Mouse (Mus musculus) midbrain, embryonic 10.5 days (tissue): ENCODE measurements around the gene Olfr959. TPM values are rescaled to one million over a fixed set of nuclear protein-coding genes. Genes with fewer than 3 reads are reported as not detected.

ENCODE experiments used
- DNase-seq: peaks from one replicate; pipeline ENCODE4 v3.0.0-alpha.2; 2017; ENCODE audit warnings: low spot score
- H3K27ac ChIP-seq: fragments of 300-500 bp; sonication (generic); replicated peaks from 2 replicates; pipeline ENCODE4 v1.5.1; 2016; ENCODE audit warnings: mild to moderate bottlenecking
- H3K27me3 ChIP-seq: fragments of 300-500 bp; sonication (generic); 2 replicates; pipeline ENCODE4 v1.6.1; 2016; ENCODE audit warnings: low read depth, mild to moderate bottlenecking; ENCODE audit not compliant: poor library complexity, severe bottlenecking
- H3K36me3 ChIP-seq: fragments of 300-500 bp; sonication (generic); 2 replicates; pipeline ENCODE4 v1.6.1; 2016; ENCODE audit warnings: mild to moderate bottlenecking, moderate library complexity
- H3K4me1 ChIP-seq: fragments of 300-500 bp; sonication (generic); 2 replicates; pipeline ENCODE4 v1.6.1; 2016
- H3K4me3 ChIP-seq: fragments of 300-500 bp; sonication (generic); 2 replicates; pipeline ENCODE4 v1.5.1; 2016; ENCODE audit warnings: mild to moderate bottlenecking, moderate library complexity
- H3K9me3 ChIP-seq: fragments of 300-500 bp; sonication (generic); replicated peaks from 2 replicates; pipeline ENCODE4 v1.6.1; 2016; ENCODE audit warnings: mild to moderate bottlenecking
- WGBS: fragments of 180-500 bp; shearing (Covaris S2); methylation state at CpG from one replicate; pipeline ENCODE4 v1.1.7; 2016; 5-methylcytosine and 5-hydroxymethylcytosine counted together
- polyA plus RNA-seq: library from polyadenylated mRNA; unstranded; fragments of >200 nt; fragmentation: Nextera tagmentation; extraction: Ambion mirVana; gene quantifications from 2 replicates; pipeline ENCODE4 v1.2.1, GENCODE M21; 2016

Olfr959 gene
- not detected in 2 replicates for polyA plus RNA-seq

DNA sequence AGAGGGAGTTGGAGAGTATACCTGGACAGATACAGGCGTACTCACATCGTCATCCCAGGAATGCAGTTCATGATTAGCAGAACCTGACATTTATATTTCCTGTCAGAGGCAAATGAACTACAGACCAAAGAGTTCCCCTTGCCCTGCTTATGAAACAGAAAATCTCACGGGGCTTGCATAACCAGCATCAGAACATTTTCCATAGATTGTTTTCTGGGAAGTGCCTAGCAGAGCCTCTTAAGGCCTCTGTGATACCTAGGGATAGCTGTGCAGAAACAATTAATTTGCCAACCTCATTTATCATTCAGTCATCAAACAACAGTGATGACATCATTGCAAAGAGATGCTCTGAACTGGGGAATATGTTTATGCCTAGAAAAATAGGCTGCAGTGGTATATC lies at the start of gene Olfr959:
TSS of gene Olfr959 (minus strand) at position 101 of the 400 bp plus-strand sequence.
- H3K4me3 ChIP-seq = no peak within 1 kb of the TSS
- H3K36me3 ChIP-seq = no peaks in the 10 kb centered on the region
- H3K27ac ChIP-seq = no peak within 1 kb of the TSS
- no peak for DNase-seq
- no peaks in the 10 kb centered on the region for H3K27me3 ChIP-seq
- WGBS = 90% methylated on average over 3 of the region's 3 CpGs
- no peaks in the 10 kb centered on the region for H3K9me3 ChIP-seq
- no peaks in the 10 kb centered on the region for H3K4me1 ChIP-seq

DNA sequence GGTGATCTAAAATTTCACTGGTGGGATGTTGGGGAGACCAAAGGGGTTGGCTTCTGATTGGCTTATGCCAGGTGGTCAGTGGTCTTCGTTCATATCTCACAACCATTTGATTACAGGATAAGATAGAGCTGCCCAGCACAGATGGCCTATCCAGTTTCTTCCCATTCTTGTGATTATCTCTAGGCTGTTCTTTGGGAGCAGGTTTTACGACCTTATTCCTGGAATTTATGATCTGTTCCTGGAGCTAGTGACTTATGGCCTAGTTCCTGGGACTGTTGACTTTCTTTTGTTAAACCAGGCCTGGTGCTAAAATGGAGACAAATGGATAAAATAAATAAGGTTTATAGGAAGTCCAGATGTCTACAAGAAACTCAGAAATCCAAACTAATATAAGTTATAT lies 49.3 kb upstream of the Olfr959 start:
- Histone ChIP-seq H3K4me1 (no peaks in the 10 kb centered on the region), H3K9me3 (no peaks in the 10 kb centered on the region), H3K27ac (no peak overlapping the region), H3K36me3 (no peaks in the 10 kb centered on the region), H3K27me3 (no peaks in the 10 kb centered on the region), H3K4me3 (no peak overlapping the region)
- 92% methylated on average over 2 of the region's 2 CpGs for WGBS
- DNase-seq = no peak

DNA sequence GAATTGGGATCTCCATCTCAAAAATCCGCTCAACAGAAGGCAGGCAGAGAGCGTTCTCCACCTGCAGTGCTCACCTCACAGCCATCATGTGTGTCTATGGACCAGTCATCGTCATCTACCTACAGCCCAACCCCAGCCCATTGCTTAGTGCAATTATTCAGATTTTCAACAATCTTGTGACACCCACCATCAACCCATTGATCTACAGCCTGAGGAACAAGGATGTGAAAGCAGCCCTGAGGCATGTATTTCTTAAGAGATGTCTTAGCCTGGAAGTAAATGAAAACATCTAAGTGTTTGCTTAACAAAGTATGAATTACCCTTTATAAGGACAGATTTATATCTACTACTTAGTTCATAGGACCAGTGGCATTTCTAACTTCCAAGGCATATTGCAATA lies 48.4 kb upstream of the Olfr959 start:
- Histone ChIP-seq H3K9me3 (no peaks in the 10 kb centered on the region), H3K36me3 (no peaks in the 10 kb centered on the region), H3K27me3 (no peaks in the 10 kb centered on the region), H3K27ac (no peak overlapping the region), H3K4me3 (no peak overlapping the region), H3K4me1 (no peaks in the 10 kb centered on the region)
- DNase-seq = no peak
- 89% methylated on average over 3 of the region's 3 CpGs for WGBS

DNA sequence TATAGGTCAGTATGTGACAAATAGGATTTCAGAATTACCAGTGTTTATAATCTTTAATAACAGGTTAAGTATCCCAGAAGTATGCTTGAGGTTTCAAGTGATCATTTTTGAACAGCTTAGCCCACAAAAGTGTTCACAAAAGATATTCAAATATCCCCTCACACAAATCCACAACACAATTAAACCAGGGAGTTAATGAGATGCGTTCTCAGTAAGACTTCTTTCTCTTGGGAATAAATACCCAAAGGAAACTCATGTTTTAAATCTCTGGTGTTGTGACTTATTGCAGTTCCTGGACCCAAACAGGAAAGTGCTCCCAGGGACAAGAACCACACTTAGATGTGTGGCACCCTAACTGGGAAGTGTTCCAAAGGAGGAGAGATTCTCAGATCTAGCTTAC lies 45.7 kb upstream of the Olfr959 start, which contains the start of gene Olfr960:
TSS of gene Olfr960 (plus strand) at position 301 of the 400 bp plus-strand sequence.
- H3K27me3 ChIP-seq = no peaks in the 10 kb centered on the region
- no peak within 1 kb of the TSS for H3K4me3 ChIP-seq
- H3K27ac ChIP-seq = no peak within 1 kb of the TSS
- no peaks in the 10 kb centered on the region for H3K9me3 ChIP-seq
- DNase-seq = no peak
- WGBS = 67% methylated on average over 1 of the region's 1 CpGs
- no peaks in the 10 kb centered on the region for H3K4me1 ChIP-seq
- H3K36me3 ChIP-seq = no peaks in the 10 kb centered on the region

DNA sequence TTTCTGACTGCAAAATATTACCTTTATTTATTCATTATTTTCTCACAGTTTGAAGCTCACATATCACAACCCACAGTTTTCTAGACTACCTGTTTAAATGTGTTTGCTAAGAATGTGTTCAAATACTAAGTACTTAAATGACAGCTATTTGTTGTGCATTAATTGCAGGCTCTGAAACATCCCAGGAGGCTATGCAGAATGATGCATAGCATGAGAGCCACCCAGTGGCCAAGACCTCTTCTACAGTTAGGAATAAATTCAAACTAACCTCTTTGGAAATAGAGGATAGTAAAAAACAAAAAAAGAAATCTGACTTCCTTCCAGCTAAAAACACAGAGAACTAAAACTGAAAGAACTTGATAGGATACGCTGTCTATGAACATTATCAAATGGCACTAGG lies 36.6 kb upstream of the Olfr959 start:
- 68% methylated on average over 1 of the region's 1 CpGs for WGBS
- Histone ChIP-seq H3K27me3 (no peaks in the 10 kb centered on the region), H3K4me3 (no peak overlapping the region), H3K36me3 (no peaks in the 10 kb centered on the region), H3K4me1 (no peaks in the 10 kb centered on the region), H3K9me3 (no peaks in the 10 kb centered on the region), H3K27ac (no peak overlapping the region)
- no peak for DNase-seq

DNA sequence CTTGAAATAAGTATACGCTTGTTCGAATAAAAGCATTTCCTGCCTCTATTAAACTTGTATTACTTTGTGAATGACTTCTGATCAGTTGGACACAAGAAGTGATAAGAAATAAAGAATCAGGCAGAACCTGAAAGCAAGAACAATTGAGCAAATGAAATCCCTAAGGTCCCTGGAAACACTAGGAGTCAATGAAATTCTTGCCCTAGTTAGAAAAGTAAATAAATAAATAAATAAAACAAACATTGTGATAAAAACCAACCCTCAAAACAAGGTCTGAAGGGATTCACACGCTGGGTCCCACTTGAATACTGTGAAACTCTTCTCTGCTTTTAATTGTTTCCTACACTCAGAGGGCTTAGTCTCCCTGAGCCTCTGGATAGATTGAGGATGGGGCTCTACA lies 35.0 kb upstream of the Olfr959 start, which contains the start of gene Olfr148:
TSS of gene Olfr148 (plus strand) at position 301 of the 400 bp plus-strand sequence.
- no peak within 1 kb of the TSS for H3K4me3 ChIP-seq
- DNase-seq = no peak
- no peaks in the 10 kb centered on the region for H3K9me3 ChIP-seq
- H3K4me1 ChIP-seq = no peaks in the 10 kb centered on the region
- 70% methylated on average over 3 of the region's 3 CpGs for WGBS
- no peaks in the 10 kb centered on the region for H3K27me3 ChIP-seq
- no peaks in the 10 kb centered on the region for H3K36me3 ChIP-seq
- H3K27ac ChIP-seq = no peak within 1 kb of the TSS

DNA sequence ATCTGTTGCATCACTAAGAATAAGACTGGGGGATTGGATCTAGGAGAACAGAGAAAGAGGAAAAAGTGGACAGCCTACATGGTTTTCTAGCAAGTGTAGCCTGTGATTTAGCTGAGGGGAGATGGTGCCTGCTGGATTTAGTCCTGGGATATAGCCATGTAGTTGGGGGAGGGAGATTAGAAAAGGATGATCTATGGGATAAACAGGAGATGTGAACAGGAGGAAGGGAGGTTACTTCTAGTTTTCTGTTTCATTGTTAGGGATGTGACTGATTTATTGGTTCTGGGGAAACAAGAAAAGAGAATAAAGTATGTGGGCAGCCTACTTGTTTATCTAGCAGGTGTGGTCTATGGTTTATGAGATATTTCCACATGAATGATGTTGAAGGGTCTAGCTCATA lies 33.1 kb upstream of the Olfr959 start:
- no peak for DNase-seq
- Histone ChIP-seq H3K4me1 (peaks cover 10% of the 10 kb centered on the region), H3K36me3 (no peaks in the 10 kb centered on the region), H3K27ac (no peak overlapping the region), H3K4me3 (no peak overlapping the region), H3K9me3 (no peaks in the 10 kb centered on the region), H3K27me3 (no peaks in the 10 kb centered on the region)

DNA sequence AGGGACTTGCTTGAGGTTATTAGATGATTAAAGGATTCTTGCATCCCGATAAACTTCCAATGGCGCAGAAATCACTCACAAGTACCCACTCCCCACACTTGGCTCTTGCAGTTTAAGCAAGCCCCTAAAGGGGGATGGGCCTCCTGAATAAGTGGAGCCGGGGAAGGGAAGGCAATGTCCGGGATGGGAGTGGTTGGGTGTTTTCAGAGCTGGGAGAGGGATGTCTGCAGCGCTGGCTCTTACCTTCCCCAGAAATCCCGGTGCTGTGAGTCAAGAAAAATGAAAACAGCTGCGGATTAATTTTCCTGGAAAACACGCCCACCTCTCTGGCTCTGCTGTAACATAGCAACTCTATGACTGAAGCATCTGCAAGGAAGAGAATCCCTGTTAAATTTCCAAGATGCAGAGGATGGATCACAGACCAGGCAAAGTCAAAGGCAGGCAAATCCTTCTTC lies 28.7 kb upstream of the Olfr959 start, which contains the start of gene AW551984:
TSS of gene AW551984 (minus strand) at position 405 of the 455 bp plus-strand sequence.
- Histone ChIP-seq H3K36me3 (no peaks in the 10 kb centered on the region), H3K27ac (no peak within 1 kb of the TSS), H3K4me3 (peak within 1 kb of the TSS; percentile 57), H3K9me3 (no peaks in the 10 kb centered on the region), H3K4me1 (peaks cover 21% of the 10 kb centered on the region), H3K27me3 (no peaks in the 10 kb centered on the region)
- 0% methylated on average over 8 of the region's 8 CpGs for WGBS
- peak; percentile 50 for DNase-seq

DNA sequence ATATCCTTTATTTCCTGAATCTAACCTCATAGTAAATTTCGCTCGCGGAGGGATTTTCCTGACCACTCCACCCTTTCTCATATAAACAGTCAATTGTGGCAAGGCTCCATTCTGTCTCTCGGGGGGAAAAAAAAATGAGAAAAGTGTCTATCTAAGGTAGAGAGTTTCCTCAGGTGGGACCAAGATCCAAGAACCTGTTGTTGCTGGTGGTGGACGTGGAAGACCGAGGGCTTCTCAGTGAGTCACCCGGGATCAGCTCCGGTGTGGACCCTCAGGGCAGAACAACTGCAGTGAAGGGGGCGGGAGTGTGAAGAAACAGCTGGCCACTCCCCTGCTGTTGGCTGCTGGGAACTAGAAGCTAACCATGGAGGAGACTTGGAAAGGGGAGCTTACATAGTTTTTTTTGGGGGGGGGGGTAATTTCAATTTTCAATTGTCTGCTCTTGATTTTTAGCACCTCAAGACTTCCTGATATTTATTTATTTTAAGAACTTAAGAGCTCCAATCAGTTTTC lies 28.0 kb upstream of the Olfr959 start:
- peak overlapping the region; percentile 57 for H3K4me3 ChIP-seq
- H3K27me3 ChIP-seq = no peaks in the 10 kb centered on the region
- H3K4me1 ChIP-seq = peaks cover 21% of the 10 kb centered on the region
- no peak overlapping the region for H3K27ac ChIP-seq
- H3K9me3 ChIP-seq = no peaks in the 10 kb centered on the region
- peak; percentile 46 for DNase-seq
- 0% methylated on average over 9 of the region's 9 CpGs for WGBS
- H3K36me3 ChIP-seq = no peaks in the 10 kb centered on the region

DNA sequence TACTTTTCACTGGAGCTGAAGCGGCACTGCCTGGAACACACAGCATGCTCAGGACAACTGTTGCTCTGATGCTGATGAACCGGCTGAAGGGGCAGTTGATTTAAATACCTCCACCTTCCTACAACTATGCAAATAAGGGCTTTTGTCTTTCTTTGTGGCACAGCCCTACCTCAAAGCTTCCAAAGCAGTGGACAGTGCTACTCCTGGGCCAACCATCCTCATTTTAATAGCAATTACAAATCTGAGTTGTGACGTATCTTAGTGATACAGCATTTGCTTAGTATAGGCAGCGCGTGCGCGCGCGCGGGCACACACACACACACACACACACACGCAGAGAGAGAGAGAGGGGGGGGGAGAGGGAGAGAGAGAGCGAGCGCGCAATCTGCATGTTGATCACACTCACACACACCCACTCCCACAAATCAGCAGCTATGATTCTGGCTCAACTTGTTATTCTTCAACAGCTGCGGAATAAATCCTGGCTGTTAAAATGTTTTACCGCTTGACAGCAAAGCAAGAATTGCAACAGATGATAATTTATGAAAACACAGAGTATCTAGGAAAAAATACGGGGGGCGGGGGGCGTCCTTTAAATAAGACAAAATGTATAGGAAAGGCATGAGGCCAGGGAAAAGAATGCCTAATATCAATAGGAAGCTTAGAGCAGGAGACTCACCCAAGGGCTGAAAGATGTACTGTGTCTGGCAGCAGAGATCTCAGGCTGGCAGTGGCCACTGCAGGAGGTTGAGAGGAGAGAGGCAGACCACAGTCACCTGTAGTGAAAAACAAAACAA lies 27.4 kb upstream of the Olfr959 start:
- H3K36me3 ChIP-seq = no peaks in the 10 kb centered on the region
- H3K27me3 ChIP-seq = no peaks in the 10 kb centered on the region
- peaks cover 21% of the 10 kb centered on the region for H3K4me1 ChIP-seq
- peak; percentile 48 for DNase-seq
- H3K9me3 ChIP-seq = no peaks in the 10 kb centered on the region
- H3K4me3 ChIP-seq = peak overlapping the region; percentile 57
- WGBS = under 1% methylated on average over 19 of the region's 19 CpGs
- H3K27ac ChIP-seq = no peak overlapping the region

DNA sequence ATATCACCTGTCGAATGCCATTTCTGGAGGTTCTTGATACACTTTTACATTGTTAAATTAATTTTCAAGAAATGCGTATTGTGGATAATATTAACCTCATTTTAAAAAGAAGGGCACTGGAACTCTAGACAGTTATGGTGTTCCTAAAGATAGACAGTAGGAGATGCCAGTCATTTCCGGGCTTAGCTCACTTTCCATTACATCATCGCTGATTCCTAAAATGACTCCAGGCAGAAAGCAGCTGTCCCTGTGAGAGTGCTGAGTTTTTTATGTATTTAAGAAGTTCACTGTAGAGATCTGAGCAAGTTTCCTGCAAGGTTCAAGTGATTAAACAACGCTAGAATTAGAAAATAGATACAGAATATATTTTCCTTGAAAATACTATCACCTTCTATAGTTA lies 1.7 kb upstream of the Olfr959 start:
- H3K9me3 ChIP-seq = no peaks in the 10 kb centered on the region
- no peaks in the 10 kb centered on the region for H3K27me3 ChIP-seq
- H3K27ac ChIP-seq = no peak overlapping the region
- WGBS = 83% methylated on average over 5 of the region's 5 CpGs
- H3K4me1 ChIP-seq = no peaks in the 10 kb centered on the region
- DNase-seq = no peak
- no peaks in the 10 kb centered on the region for H3K36me3 ChIP-seq
- no peak overlapping the region for H3K4me3 ChIP-seq

DNA sequence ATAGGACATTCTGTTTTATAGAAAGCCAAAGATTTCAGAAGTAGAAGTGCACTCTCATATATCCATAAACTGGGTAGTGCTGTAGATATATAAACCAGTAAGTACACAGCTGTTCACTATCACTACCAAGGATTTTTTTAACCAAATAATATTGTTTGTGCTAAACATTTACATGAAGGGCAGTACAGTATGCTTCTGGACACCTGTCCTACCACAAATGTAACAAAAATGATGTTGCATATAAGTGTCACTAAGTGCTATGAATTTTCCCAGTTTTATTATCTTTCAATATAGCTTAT lies 17.1 kb downstream of the Olfr959 start:
- H3K27me3 ChIP-seq = no peaks in the 10 kb centered on the region
- peaks cover 10% of the 10 kb centered on the region for H3K4me1 ChIP-seq
- no peaks in the 10 kb centered on the region for H3K36me3 ChIP-seq
- peak overlapping the region; percentile 77 for H3K27ac ChIP-seq
- H3K4me3 ChIP-seq = no peak overlapping the region
- no peak for DNase-seq
- no peaks in the 10 kb centered on the region for H3K9me3 ChIP-seq

DNA sequence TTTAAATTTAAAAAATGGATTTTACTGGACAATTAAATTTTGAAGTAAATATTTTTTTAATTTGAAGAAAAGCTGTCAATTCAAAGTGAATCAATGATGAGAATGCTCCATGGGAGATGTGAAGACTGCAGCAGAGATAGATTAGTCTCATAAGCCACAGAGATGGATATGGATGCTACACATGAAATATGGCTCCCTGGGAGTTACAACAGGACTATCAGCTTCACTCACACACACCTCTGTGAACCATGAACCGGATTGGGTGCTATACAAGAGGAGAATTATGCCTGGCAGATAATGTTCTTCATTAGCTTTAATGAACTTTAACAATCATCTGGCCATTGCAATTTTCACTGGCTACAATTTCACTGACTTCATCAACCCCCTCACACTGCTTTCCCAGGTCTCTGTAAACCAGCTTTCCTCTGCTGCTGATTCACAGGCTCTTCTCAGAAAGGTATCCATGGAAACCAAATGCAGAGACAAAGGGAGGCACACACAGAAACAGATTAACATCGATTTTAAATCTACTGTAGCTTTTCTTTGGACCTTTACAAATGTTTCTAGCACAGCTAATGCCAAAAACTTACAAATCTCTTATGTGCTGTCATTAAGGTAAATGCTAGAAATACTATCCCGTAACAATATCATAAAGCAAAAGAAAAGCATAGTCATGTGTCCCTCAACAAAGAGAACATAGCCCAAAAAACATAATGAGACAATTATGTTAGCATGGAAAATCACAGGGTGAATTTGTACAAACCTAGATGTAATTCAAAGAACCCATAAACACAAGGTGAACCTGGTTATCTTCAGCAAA lies 17.6 kb downstream of the Olfr959 start:
- Histone ChIP-seq H3K4me1 (peaks cover 10% of the 10 kb centered on the region), H3K27me3 (no peaks in the 10 kb centered on the region), H3K36me3 (no peaks in the 10 kb centered on the region), H3K4me3 (no peak overlapping the region), H3K9me3 (no peaks in the 10 kb centered on the region), H3K27ac (peak overlapping the region; percentile 77)
- DNase-seq = no peak
- 60% methylated on average over 3 of the region's 3 CpGs for WGBS
